Mouse (Mus musculus): ENCODE measurements around the gene Cacna1c. TPM values are rescaled to one million over a fixed set of nuclear protein-coding genes. Genes with fewer than 3 reads are reported as not detected.
A peak's percentile ranks its signal among the peaks of the same experiment; 100 is the strongest.

Cacna1c gene
- polyA plus RNA-seq, 1 experiment from 2014 or later = 3.2 TPM

DNA sequence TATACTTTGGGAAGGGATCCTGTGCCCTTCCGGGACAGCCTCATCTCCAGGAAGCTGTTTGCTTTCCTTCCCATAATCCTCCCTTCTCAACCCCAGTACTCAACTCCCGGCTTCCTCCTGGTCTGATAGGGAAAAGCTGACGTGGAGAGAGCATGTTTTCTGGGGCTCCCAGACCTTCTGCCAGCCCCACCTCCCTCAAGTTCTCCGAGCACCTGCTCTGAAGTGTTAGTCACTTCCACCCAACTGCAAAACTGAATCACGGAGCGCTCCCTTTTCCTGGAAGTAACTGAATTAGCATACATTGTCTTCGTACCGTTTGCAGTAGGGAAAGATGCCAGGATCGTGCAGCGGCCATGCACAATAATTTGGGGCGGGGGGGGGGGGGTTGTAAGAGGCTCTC, 393.9 kb downstream of the Cacna1c start:
- Histone ChIP-seq H3K27ac (ENCODE audit: low read depth, low read length) (no peak overlapping the region), H3K27me3 (replicated peaks; ENCODE audit: control insufficient read depth, insufficient read depth, low read length) (no peaks in the 10 kb centered on the region), H3K4me2 (ENCODE audit: low read length) (no peak overlapping the region), H3K4me3 (ENCODE audit: low read depth, low read length) (no peak overlapping the region), H3K9ac (ENCODE audit: low read length) (no peak overlapping the region), H3K9me3 (replicated peaks; ENCODE audit: control insufficient read depth, low read length) (no peaks in the 10 kb centered on the region), H3K36me3 (ENCODE audit: control insufficient read depth, insufficient read depth, low read length) (no peaks in the 10 kb centered on the region), H3K4me1 (ENCODE audit: control insufficient read depth, insufficient read depth, low read length) (peaks cover 7% of the 10 kb centered on the region)
- DNase-seq (ENCODE audit: low spot score) (peak; percentile 22), ATAC-seq (no peak)
- WGBS = 33% methylated on average over 11 of the region's 11 CpGs

- H3K9me3 ChIP-seq (replicated peaks; ENCODE audit: control insufficient read depth, low read length) = no peaks in the 10 kb centered on the region
- peaks cover 9% of the 10 kb centered on the region for H3K4me1 ChIP-seq (ENCODE audit: control insufficient read depth, insufficient read depth, low read length)
- ATAC-seq = no peak
- H3K27ac ChIP-seq (ENCODE audit: low read depth, low read length) = no peak overlapping the region
- DNase-seq (ENCODE audit: low spot score) = no peak
- no peaks in the 10 kb centered on the region for H3K27me3 ChIP-seq (replicated peaks; ENCODE audit: control insufficient read depth, insufficient read depth, low read length)
- no peak overlapping the region for H3K4me3 ChIP-seq (ENCODE audit: low read depth, low read length)
- H3K36me3 ChIP-seq (ENCODE audit: control insufficient read depth, insufficient read depth, low read length) = no peaks in the 10 kb centered on the region
- H3K9ac ChIP-seq (ENCODE audit: low read length) = no peak overlapping the region
- H3K4me2 ChIP-seq (ENCODE audit: low read length) = no peak overlapping the region
- 78% methylated on average over 4 of the region's 4 CpGs for WGBS
Observed at GRCm38 (mm10) chr6:118796393-118796792, 399.8 kb downstream of the Cacna1c start.

DNA sequence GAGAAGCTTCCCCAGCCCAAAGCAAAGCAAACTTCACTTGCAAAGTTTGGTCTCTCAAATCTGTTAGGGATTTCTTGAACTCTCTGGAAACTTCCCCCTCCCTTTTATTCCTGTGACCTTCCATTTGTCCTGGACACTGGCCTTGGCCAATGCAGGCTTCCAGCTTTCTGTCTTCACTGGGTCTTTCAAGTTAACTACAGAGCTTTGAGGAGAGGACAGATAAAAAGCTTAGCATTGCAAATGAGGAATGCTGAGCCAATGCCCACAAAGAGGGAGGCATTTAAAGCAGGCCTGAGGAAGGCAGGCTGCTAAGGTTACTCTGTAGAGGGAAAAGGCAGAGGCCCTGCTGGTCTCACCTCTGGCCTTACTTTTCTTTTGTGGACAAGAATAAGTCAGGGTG, 400.5 kb downstream of the Cacna1c start:
- Histone ChIP-seq H3K9me3 (replicated peaks; ENCODE audit: control insufficient read depth, low read length) (no peaks in the 10 kb centered on the region), H3K27me3 (replicated peaks; ENCODE audit: control insufficient read depth, insufficient read depth, low read length) (no peaks in the 10 kb centered on the region), H3K36me3 (ENCODE audit: control insufficient read depth, insufficient read depth, low read length) (no peaks in the 10 kb centered on the region), H3K9ac (ENCODE audit: low read length) (no peak overlapping the region), H3K4me3 (ENCODE audit: low read depth, low read length) (no peak overlapping the region), H3K4me1 (ENCODE audit: control insufficient read depth, insufficient read depth, low read length) (peaks cover 9% of the 10 kb centered on the region), H3K27ac (ENCODE audit: low read depth, low read length) (no peak overlapping the region), H3K4me2 (ENCODE audit: low read length) (no peak overlapping the region)
- ATAC-seq (no peak), DNase-seq (ENCODE audit: low spot score) (no peak)

DNA sequence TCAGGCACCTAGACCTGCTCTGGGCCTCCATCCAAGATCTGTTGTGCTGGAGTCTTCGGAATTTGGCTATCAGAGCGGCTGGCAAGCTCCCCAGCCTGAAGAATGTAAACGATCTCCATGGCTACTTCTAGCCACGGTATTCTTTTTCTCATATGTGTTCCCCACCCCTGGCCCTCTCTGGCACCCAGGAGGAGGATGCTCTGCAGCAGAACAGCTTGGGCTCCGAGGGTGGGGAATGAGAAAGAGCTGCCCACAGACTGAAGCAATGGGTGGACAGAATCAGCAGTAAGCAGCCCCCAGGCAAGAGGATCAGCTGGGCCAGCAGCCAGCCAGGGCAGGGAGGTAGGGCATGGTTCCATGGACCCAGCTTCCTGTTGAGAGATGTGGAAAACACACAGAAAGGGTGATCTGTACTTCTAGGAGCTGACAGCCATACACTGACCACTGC, 404.3 kb downstream of the Cacna1c start:
- Histone ChIP-seq H3K36me3 (ENCODE audit: control insufficient read depth, insufficient read depth, low read length) (no peaks in the 10 kb centered on the region), H3K4me2 (ENCODE audit: low read length) (0 out of 2 replicates have a peak overlapping the region, but pooled peaks have one; percentile 21), H3K9me3 (replicated peaks; ENCODE audit: control insufficient read depth, low read length) (no peaks in the 10 kb centered on the region), H3K4me3 (ENCODE audit: low read depth, low read length) (no peak overlapping the region), H3K27me3 (replicated peaks; ENCODE audit: control insufficient read depth, insufficient read depth, low read length) (no peaks in the 10 kb centered on the region), H3K27ac (ENCODE audit: low read depth, low read length) (peak overlapping the region; percentile 67; the same call in 1 of the 2 replicates), H3K9ac (ENCODE audit: low read length) (0 out of 2 replicates have a peak overlapping the region, but pooled peaks have one; percentile 35), H3K4me1 (ENCODE audit: control insufficient read depth, insufficient read depth, low read length) (peaks cover 9% of the 10 kb centered on the region)
- DNase-seq (ENCODE audit: low spot score) (peak; percentile 89), ATAC-seq (peak; percentile 86)
- WGBS = 22% methylated on average over 5 of the region's 5 CpGs

DNA sequence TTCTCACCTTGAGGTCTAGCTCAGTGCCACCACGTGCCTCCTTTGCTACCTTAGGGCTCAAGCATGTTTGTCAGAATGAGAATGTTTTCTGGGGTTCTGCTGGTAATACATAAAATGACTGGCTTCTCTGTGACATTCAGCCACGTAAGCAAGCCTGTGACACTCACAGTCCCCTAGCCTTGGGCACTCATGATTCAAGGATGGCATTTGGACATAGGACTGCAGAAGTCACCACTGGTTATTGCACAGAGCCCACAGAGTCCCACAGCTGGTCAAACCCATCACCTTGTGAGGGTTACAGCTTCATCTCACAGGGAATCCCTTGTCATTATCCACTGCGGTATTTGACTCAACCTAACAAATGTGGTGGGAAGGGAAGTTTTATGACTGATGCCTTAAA, 408.3 kb downstream of the Cacna1c start:
- Histone ChIP-seq H3K9ac (ENCODE audit: low read length) (no peak overlapping the region), H3K36me3 (ENCODE audit: control insufficient read depth, insufficient read depth, low read length) (no peaks in the 10 kb centered on the region), H3K27ac (ENCODE audit: low read depth, low read length) (no peak overlapping the region), H3K27me3 (replicated peaks; ENCODE audit: control insufficient read depth, insufficient read depth, low read length) (no peaks in the 10 kb centered on the region), H3K4me1 (ENCODE audit: control insufficient read depth, insufficient read depth, low read length) (peaks cover 9% of the 10 kb centered on the region), H3K4me2 (ENCODE audit: low read length) (no peak overlapping the region), H3K4me3 (ENCODE audit: low read depth, low read length) (no peak overlapping the region), H3K9me3 (replicated peaks; ENCODE audit: control insufficient read depth, low read length) (no peaks in the 10 kb centered on the region)
- no peak for DNase-seq (ENCODE audit: low spot score)
- 84% methylated on average over 3 of the region's 3 CpGs for WGBS
- ATAC-seq = no peak

DNA sequence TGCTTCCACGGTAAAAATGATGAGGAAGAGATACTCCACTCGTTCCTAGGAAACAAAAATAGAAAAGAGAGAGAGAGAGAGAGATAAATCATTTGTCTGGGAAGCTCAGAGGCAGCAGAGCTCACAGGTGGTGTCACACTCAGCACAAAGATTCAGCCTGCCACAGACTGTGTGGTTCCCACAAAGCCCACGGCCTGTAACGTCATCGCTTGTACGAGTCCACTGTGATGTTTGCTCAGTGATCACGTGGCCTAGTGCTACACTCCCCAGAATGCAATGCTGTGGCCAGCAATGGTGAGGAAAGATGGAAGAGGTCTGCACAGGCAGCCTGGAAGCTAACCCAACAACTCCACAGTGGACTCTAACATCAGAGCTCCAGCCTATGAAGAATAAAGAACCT, 415.9 kb downstream of the Cacna1c start:
- no peak overlapping the region for H3K4me3 ChIP-seq (ENCODE audit: low read depth, low read length)
- no peaks in the 10 kb centered on the region for H3K9me3 ChIP-seq (replicated peaks; ENCODE audit: control insufficient read depth, low read length)
- WGBS = 81% methylated on average over 7 of the region's 7 CpGs
- no peak overlapping the region for H3K4me2 ChIP-seq (ENCODE audit: low read length)
- no peaks in the 10 kb centered on the region for H3K27me3 ChIP-seq (replicated peaks; ENCODE audit: control insufficient read depth, insufficient read depth, low read length)
- DNase-seq (ENCODE audit: low spot score) = no peak
- H3K9ac ChIP-seq (ENCODE audit: low read length) = no peak overlapping the region
- no peaks in the 10 kb centered on the region for H3K36me3 ChIP-seq (ENCODE audit: control insufficient read depth, insufficient read depth, low read length)
- no peak overlapping the region for H3K27ac ChIP-seq (ENCODE audit: low read depth, low read length)
- ATAC-seq = no peak
- H3K4me1 ChIP-seq (ENCODE audit: control insufficient read depth, insufficient read depth, low read length) = no peaks in the 10 kb centered on the region

DNA sequence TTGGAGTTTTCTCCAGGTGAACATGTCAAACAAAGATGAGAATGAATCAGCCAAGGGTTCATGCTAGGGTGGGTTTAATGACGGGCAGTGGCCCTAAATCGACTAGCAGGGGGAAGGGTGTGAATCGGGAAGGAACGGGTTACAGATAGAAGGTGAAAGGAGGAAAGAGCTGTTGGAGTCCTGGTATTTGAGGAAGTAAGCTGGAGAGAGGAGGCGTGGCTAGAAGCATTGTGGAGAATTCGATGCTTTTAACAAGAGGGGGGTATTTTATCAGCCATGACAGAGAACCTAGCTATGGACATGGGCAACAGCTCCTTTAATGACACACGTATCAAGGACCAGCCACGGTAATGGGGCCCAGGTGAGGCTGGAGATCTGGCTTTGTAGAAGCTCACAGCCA, 417.0 kb downstream of the Cacna1c start:
- no peaks in the 10 kb centered on the region for H3K36me3 ChIP-seq (ENCODE audit: control insufficient read depth, insufficient read depth, low read length)
- no peaks in the 10 kb centered on the region for H3K9me3 ChIP-seq (replicated peaks; ENCODE audit: control insufficient read depth, low read length)
- no peak for ATAC-seq
- no peaks in the 10 kb centered on the region for H3K4me1 ChIP-seq (ENCODE audit: control insufficient read depth, insufficient read depth, low read length)
- H3K9ac ChIP-seq (ENCODE audit: low read length) = no peak overlapping the region
- no peak overlapping the region for H3K4me2 ChIP-seq (ENCODE audit: low read length)
- no peak for DNase-seq (ENCODE audit: low spot score)
- no peak overlapping the region for H3K27ac ChIP-seq (ENCODE audit: low read depth, low read length)
- WGBS = 90% methylated on average over 8 of the region's 8 CpGs
- H3K4me3 ChIP-seq (ENCODE audit: low read depth, low read length) = no peak overlapping the region
- no peaks in the 10 kb centered on the region for H3K27me3 ChIP-seq (replicated peaks; ENCODE audit: control insufficient read depth, insufficient read depth, low read length)

DNA sequence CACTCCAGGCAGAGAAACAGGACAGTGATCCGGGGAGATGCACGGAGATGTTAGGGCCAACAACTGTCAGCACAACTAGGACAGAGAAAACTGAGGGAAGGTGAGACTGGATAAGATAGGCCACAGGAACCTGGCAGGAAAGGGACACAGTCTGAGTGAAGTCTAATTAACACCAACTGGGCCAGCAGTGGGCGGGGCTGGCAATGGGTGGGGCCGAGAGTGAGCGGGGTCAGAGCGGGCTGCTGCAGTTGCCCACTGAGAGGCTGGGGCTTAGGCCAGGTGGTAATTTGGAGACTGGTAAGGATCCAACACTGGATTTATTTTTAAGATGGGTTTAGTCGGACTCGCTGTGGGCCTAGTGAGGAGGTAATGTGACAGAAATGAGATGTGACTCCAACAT, 418.8 kb downstream of the Cacna1c start:
- WGBS = 62% methylated on average over 8 of the region's 8 CpGs
- H3K27ac ChIP-seq (ENCODE audit: low read depth, low read length) = no peak overlapping the region
- ATAC-seq (no peak), DNase-seq (ENCODE audit: low spot score) (no peak)
- no peaks in the 10 kb centered on the region for H3K4me1 ChIP-seq (ENCODE audit: control insufficient read depth, insufficient read depth, low read length)
- H3K9ac ChIP-seq (ENCODE audit: low read length) = no peak overlapping the region
- H3K36me3 ChIP-seq (ENCODE audit: control insufficient read depth, insufficient read depth, low read length) = no peaks in the 10 kb centered on the region
- no peaks in the 10 kb centered on the region for H3K9me3 ChIP-seq (replicated peaks; ENCODE audit: control insufficient read depth, low read length)
- no peaks in the 10 kb centered on the region for H3K27me3 ChIP-seq (replicated peaks; ENCODE audit: control insufficient read depth, insufficient read depth, low read length)
- no peak overlapping the region for H3K4me3 ChIP-seq (ENCODE audit: low read depth, low read length)
- no peak overlapping the region for H3K4me2 ChIP-seq (ENCODE audit: low read length)

DNA sequence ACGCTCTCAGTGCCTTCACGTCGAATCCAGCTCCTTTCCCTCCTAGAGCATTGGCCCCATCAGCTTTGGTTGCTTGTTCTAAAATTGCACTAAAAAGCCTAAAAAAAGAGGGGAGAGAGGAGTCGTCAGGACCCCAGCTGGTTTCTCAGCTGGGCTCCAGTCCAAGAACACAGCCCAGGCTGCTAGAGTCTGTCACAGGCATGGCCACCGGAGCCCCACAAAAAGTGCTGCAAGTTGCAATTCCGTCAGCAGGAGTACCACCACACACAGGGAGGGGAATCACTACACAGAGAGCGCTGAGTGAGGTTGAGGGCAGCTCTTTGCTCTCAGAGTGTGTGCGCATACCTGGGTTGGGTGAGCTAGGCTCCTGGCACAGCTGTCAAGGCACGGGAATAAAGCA, 419.8 kb downstream of the Cacna1c start:
- Histone ChIP-seq H3K9me3 (replicated peaks; ENCODE audit: control insufficient read depth, low read length) (no peaks in the 10 kb centered on the region), H3K4me2 (ENCODE audit: low read length) (no peak overlapping the region), H3K4me1 (ENCODE audit: control insufficient read depth, insufficient read depth, low read length) (no peaks in the 10 kb centered on the region), H3K27ac (ENCODE audit: low read depth, low read length) (no peak overlapping the region), H3K4me3 (ENCODE audit: low read depth, low read length) (no peak overlapping the region), H3K36me3 (ENCODE audit: control insufficient read depth, insufficient read depth, low read length) (no peaks in the 10 kb centered on the region), H3K27me3 (replicated peaks; ENCODE audit: control insufficient read depth, insufficient read depth, low read length) (no peaks in the 10 kb centered on the region), H3K9ac (ENCODE audit: low read length) (no peak overlapping the region)
- ATAC-seq (peak; percentile 60), DNase-seq (ENCODE audit: low spot score) (peak; percentile 52)
- 76% methylated on average over 9 of the region's 9 CpGs for WGBS

Data from forebrain, embryonic 14.5 days (tissue).